Mouse (Mus musculus): ENCODE data around the gene Zfp1. TPM values are rescaled to one million over a fixed set of nuclear protein-coding genes. Genes with fewer than 3 reads are reported as not detected.

The Zfp1 gene
- polyA plus RNA-seq (2012; rRNA removed), result 6.6 and 7.5 TPM in 2 replicates

GRCm38 (mm10) chr8:111643264-111644141 is at the start of gene Zfp1:
Zfp1 (plus strand) TSS chr8:111643401.
- TF ChIP-seq CTCF (conservative IDR thresholded peaks at IDR 0.05; ENCODE audit: insufficient read depth, insufficient read length, low read depth, low read length) (no peak), POLR2A (IDR thresholded peaks at IDR 0.05; ENCODE audit: low read depth, low read length) (no peak)
- H3K27me3 ChIP-seq (replicated peaks; ENCODE audit: control insufficient read depth, insufficient read depth, low read length), result no peaks in the 10 kb centered on the region
- under 1% methylated on average over 75 of the region's 75 CpGs for WGBS
- no peaks in the 10 kb centered on the region for H3K36me3 ChIP-seq (ENCODE audit: control insufficient read depth, insufficient read depth, low read length)
- peak; percentile 96 for DNase-seq
- H3K4me1 ChIP-seq (ENCODE audit: control insufficient read depth, insufficient read depth, low read length), result peaks cover 6% of the 10 kb centered on the region; the same call in 1 of the 2 replicates
- H3K27ac ChIP-seq (ENCODE audit: insufficient read depth, low read depth, low read length), result peak within 1 kb of the TSS; percentile 98
- H3K4me3 ChIP-seq (ENCODE audit: insufficient read depth, low read depth, low read length), result peak within 1 kb of the TSS; percentile 75

DNA sequence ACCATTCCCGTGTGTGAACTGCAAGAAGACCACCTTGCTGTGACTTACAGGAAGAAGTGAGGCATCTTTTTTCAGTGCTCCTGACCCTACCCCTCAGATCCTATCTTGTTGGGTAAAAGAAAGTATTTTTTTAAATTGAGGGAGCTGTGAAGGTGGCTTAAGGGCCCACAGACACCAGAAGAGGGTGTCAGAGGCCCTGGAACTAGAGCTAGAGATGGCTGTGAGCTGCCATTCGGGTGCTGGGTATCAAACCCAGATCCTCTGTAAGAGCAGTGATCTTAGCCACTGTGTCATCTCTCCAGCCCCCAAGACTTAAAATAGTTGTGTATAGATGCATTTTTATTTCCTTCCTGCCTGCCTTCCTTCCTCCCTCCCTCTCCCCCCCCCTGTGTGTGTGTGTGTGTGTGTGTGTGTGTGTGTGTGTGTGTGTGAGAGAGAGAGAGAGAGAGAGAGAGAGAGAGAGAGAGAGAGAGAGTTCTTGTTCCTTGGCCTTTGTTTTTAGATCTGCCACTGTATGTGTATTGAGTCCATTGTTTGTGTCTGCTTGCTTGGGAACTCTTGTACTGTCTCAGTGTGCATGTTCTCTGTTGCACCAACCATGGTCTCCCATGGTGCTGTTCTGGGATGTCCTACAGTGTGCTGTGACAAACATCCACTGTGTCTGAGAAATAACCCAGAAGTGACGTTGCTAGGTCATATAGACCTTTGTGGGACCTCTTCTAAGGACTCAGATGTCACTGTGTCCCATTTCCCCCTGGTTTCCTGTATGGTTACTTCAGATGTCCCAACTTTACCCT is 49.0 kb upstream of the Zfp1 start:
- Histone ChIP-seq H3K36me3 (ENCODE audit: control insufficient read depth, insufficient read depth, low read length) (no peaks in the 10 kb centered on the region), H3K27me3 (replicated peaks; ENCODE audit: control insufficient read depth, insufficient read depth, low read length) (no peaks in the 10 kb centered on the region), H3K4me3 (ENCODE audit: insufficient read depth, low read depth, low read length) (no peak overlapping the region), H3K4me1 (ENCODE audit: control insufficient read depth, insufficient read depth, low read length) (peaks cover 18% of the 10 kb centered on the region), H3K27ac (ENCODE audit: insufficient read depth, low read depth, low read length) (no peak overlapping the region)
- 72% methylated on average over 3 of the region's 3 CpGs for WGBS
- TF ChIP-seq CTCF (conservative IDR thresholded peaks at IDR 0.05; ENCODE audit: insufficient read depth, insufficient read length, low read depth, low read length), result no peak
- TF ChIP-seq POLR2A (IDR thresholded peaks at IDR 0.05; ENCODE audit: low read depth, low read length), result no peak
- no peak for DNase-seq

GRCm38 (mm10) chr8:111594951-111595350 is 48.2 kb upstream of the Zfp1 start:
- 85% methylated on average over 2 of the region's 2 CpGs for WGBS
- Histone ChIP-seq H3K27me3 (replicated peaks; ENCODE audit: control insufficient read depth, insufficient read depth, low read length) (no peaks in the 10 kb centered on the region), H3K27ac (ENCODE audit: insufficient read depth, low read depth, low read length) (no peak overlapping the region), H3K4me3 (ENCODE audit: insufficient read depth, low read depth, low read length) (no peak overlapping the region), H3K36me3 (ENCODE audit: control insufficient read depth, insufficient read depth, low read length) (no peaks in the 10 kb centered on the region), H3K4me1 (ENCODE audit: control insufficient read depth, insufficient read depth, low read length) (peaks cover 18% of the 10 kb centered on the region)
- DNase-seq, result no peak
- no peak for TF ChIP-seq CTCF (conservative IDR thresholded peaks at IDR 0.05; ENCODE audit: insufficient read depth, insufficient read length, low read depth, low read length)
- TF ChIP-seq POLR2A (IDR thresholded peaks at IDR 0.05; ENCODE audit: low read depth, low read length), result no peak

DNA sequence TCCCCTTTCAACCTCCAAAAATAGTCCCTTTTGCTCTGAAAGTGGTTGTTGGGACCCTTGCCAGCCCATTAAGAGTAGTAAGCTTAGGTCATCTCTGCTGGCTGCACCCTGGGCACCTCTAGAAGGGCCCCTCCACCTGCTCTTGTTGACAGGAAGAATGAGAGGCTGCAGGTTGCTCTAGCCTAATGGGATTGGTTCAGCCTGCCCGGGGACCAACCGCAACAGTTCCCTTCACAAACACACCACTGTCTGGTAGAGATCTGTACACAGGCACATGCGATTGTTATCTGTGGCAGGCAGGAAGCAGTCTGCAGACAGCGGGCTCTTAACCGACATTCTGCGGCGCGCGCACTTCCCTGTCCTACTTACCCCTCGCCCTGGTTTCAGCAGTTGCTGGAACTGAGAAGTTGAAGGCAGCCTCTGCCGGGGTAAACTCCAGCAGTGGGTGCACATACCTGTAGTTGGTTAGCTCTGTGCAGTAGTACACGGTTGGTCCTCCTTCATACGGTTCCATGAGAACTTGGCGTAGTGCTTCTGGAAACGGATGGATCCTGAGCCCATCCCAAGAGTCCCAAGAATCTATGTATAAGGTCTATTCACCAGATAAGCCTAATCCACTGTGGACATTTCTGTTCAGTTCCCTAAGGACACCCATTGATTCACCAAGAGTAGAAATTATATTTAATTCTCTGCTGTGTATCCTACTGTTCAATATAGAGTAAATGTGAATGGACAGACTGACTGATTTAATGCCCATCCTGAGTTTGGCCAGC is 47.3 kb upstream of the Zfp1 start:
- Histone ChIP-seq H3K27ac (ENCODE audit: insufficient read depth, low read depth, low read length) (no peak overlapping the region), H3K4me1 (ENCODE audit: control insufficient read depth, insufficient read depth, low read length) (peaks cover 18% of the 10 kb centered on the region), H3K36me3 (ENCODE audit: control insufficient read depth, insufficient read depth, low read length) (no peaks in the 10 kb centered on the region), H3K4me3 (ENCODE audit: insufficient read depth, low read depth, low read length) (no peak overlapping the region), H3K27me3 (replicated peaks; ENCODE audit: control insufficient read depth, insufficient read depth, low read length) (no peaks in the 10 kb centered on the region)
- 63% methylated on average over 15 of the region's 15 CpGs for WGBS
- peak; percentile 69 for DNase-seq
- TF ChIP-seq POLR2A (IDR thresholded peaks at IDR 0.05; ENCODE audit: low read depth, low read length) (no peak), CTCF (conservative IDR thresholded peaks at IDR 0.05; ENCODE audit: insufficient read depth, insufficient read length, low read depth, low read length) (no peak)

GRCm38 (mm10) chr8:111596485-111596821 is 46.7 kb upstream of the Zfp1 start:
- TF ChIP-seq POLR2A (IDR thresholded peaks at IDR 0.05; ENCODE audit: low read depth, low read length) (no peak), CTCF (conservative IDR thresholded peaks at IDR 0.05; ENCODE audit: insufficient read depth, insufficient read length, low read depth, low read length) (no peak)
- H3K27ac ChIP-seq (ENCODE audit: insufficient read depth, low read depth, low read length), result no peak overlapping the region; the same call in 1 of the 2 replicates
- no peak for DNase-seq
- 54% methylated on average over 3 of the region's 3 CpGs for WGBS
- H3K4me3 ChIP-seq (ENCODE audit: insufficient read depth, low read depth, low read length), result no peak overlapping the region
- peaks cover 18% of the 10 kb centered on the region for H3K4me1 ChIP-seq (ENCODE audit: control insufficient read depth, insufficient read depth, low read length)
- H3K27me3 ChIP-seq (replicated peaks; ENCODE audit: control insufficient read depth, insufficient read depth, low read length), result no peaks in the 10 kb centered on the region
- no peaks in the 10 kb centered on the region for H3K36me3 ChIP-seq (ENCODE audit: control insufficient read depth, insufficient read depth, low read length)

- Histone ChIP-seq H3K27me3 (replicated peaks; ENCODE audit: control insufficient read depth, insufficient read depth, low read length) (no peaks in the 10 kb centered on the region), H3K27ac (ENCODE audit: insufficient read depth, low read depth, low read length) (peak overlapping the region; percentile 82), H3K4me3 (ENCODE audit: insufficient read depth, low read depth, low read length) (no peak overlapping the region), H3K4me1 (ENCODE audit: control insufficient read depth, insufficient read depth, low read length) (peaks cover 18% of the 10 kb centered on the region), H3K36me3 (ENCODE audit: control insufficient read depth, insufficient read depth, low read length) (no peaks in the 10 kb centered on the region)
- 38% methylated on average over 1 of the region's 1 CpGs for WGBS
- DNase-seq, result peak; percentile 86
- TF ChIP-seq CTCF (conservative IDR thresholded peaks at IDR 0.05; ENCODE audit: insufficient read depth, insufficient read length, low read depth, low read length) (no peak), POLR2A (IDR thresholded peaks at IDR 0.05; ENCODE audit: low read depth, low read length) (no peak)
Measured at GRCm38 (mm10) chr8:111597310-111597709, 45.9 kb upstream of the Zfp1 start.

Measured in kidney, adult 2 months (tissue).